Mouse (Mus musculus) limb, embryonic 11.5 days (tissue): ENCODE results near the gene Bcl2l12. TPM values are rescaled to one million over a fixed set of nuclear protein-coding genes. Genes with fewer than 3 reads are reported as not detected.

ENCODE experiments used
- ATAC-seq: fragments of 200-750 bp; cut with Nextera tagmentation; 2 replicates; pipeline ENCODE4 v1.8.0; 2017; ENCODE audit warnings: low read depth; ENCODE audit not compliant: insufficient number of reproducible peaks, low FRiP score, low TSS enrichment
- DNase-seq: peaks from one replicate; pipeline ENCODE4 v3.0.0-alpha.2; 2015; ENCODE audit warnings: low spot score
- H3K27ac ChIP-seq: fragments of 300-500 bp; sonication (generic); replicated peaks from 2 replicates; pipeline ENCODE4 v1.5.1; 2014; ENCODE audit warnings: low read depth, mild to moderate bottlenecking, low read length
- H3K27me3 ChIP-seq: fragments of 300-500 bp; sonication (generic); 2 replicates; pipeline ENCODE4 v1.6.1; 2014; ENCODE audit warnings: mild to moderate bottlenecking, low read length, mixed read lengths; ENCODE audit not compliant: control insufficient read depth, insufficient read depth
- H3K36me3 ChIP-seq: fragments of 300-500 bp; sonication (generic); 2 replicates; pipeline ENCODE4 v1.6.1; 2014; ENCODE audit warnings: mild to moderate bottlenecking, low read length, moderate library complexity, mixed read lengths; ENCODE audit not compliant: control insufficient read depth, insufficient read depth
- H3K4me1 ChIP-seq: fragments of 300-500 bp; sonication (generic); 2 replicates; pipeline ENCODE4 v1.6.1; 2014; ENCODE audit warnings: low read length, mixed read lengths; ENCODE audit not compliant: control insufficient read depth, insufficient read depth
- H3K4me2 ChIP-seq: fragments of 300-500 bp; sonication (generic); 2 replicates; pipeline ENCODE4 v1.6.1; 2014; ENCODE audit warnings: low read depth, mild to moderate bottlenecking, moderate library complexity; ENCODE audit not compliant: severe bottlenecking
- H3K4me3 ChIP-seq: fragments of 300-500 bp; sonication (generic); 2 replicates; pipeline ENCODE4 v1.5.1; 2014; ENCODE audit warnings: low read depth, low read length
- H3K9ac ChIP-seq: fragments of 300-500 bp; sonication (generic); 2 replicates; pipeline ENCODE4 v1.6.1; 2014; ENCODE audit warnings: mild to moderate bottlenecking, low read length
- H3K9me3 ChIP-seq: fragments of 300-500 bp; sonication (generic); 2 replicates; pipeline ENCODE4 v1.6.1; 2016; ENCODE audit warnings: low read length; ENCODE audit not compliant: control insufficient read depth
- WGBS: fragments of 180-500 bp; shearing (Covaris S2); extraction: QIAGEN DNeasy Blood & Tissue Kit; methylation state at CpG from one replicate; pipeline ENCODE4 v1.1.7; 2014; 5-methylcytosine and 5-hydroxymethylcytosine counted together
- polyA plus RNA-seq: library from polyadenylated mRNA; unstranded; fragments of >200 nt; fragmentation: Nextera tagmentation; extraction: Ambion mirVana; gene quantifications from 2 replicates; pipeline ENCODE4 v1.2.1, GENCODE M21; 2014

Bcl2l12 gene
- polyA plus RNA-seq, 1 experiment from 2014 or later: 91.9 TPM

GRCm38 (mm10) chr7:44966638-44967037 lies 31.9 kb downstream of the Bcl2l12 start:
- Histone ChIP-seq H3K36me3 (no peaks in the 10 kb centered on the region; the same call in 1 of the 2 replicates), H3K27ac (no peak overlapping the region), H3K27me3 (no peaks in the 10 kb centered on the region), H3K4me2 (no peak overlapping the region), H3K4me1 (peaks cover 5% of the 10 kb centered on the region), H3K9ac (no peak overlapping the region), H3K9me3 (no peaks in the 10 kb centered on the region), H3K4me3 (no peak overlapping the region)
- ATAC-seq: no peak
- 76% methylated on average over 15 of the region's 15 CpGs for WGBS
- no peak for DNase-seq

- H3K27ac ChIP-seq: no peak overlapping the region
- no peak overlapping the region for H3K9ac ChIP-seq
- H3K4me3 ChIP-seq: no peak overlapping the region
- no peaks in the 10 kb centered on the region for H3K9me3 ChIP-seq
- DNase-seq: no peak
- H3K4me1 ChIP-seq: peaks cover 2% of the 10 kb centered on the region
- no peaks in the 10 kb centered on the region; the same call in 1 of the 2 replicates for H3K36me3 ChIP-seq
- no peaks in the 10 kb centered on the region for H3K27me3 ChIP-seq
- no peak overlapping the region for H3K4me2 ChIP-seq
- 78% methylated on average over 7 of the region's 7 CpGs for WGBS
- ATAC-seq: no peak
Observed at GRCm38 (mm10) chr7:44965975-44966374, 32.5 kb downstream of the Bcl2l12 start.

- DNase-seq (no peak), ATAC-seq (no peak)
- Histone ChIP-seq H3K9me3 (no peaks in the 10 kb centered on the region), H3K27ac (no peak overlapping the region), H3K9ac (no peak overlapping the region), H3K4me3 (no peak overlapping the region), H3K4me1 (no peaks in the 10 kb centered on the region), H3K36me3 (no peaks in the 10 kb centered on the region; the same call in 1 of the 2 replicates), H3K27me3 (no peaks in the 10 kb centered on the region), H3K4me2 (no peak overlapping the region)
- 94% methylated on average over 13 of the region's 13 CpGs for WGBS
Observed at GRCm38 (mm10) chr7:44964990-44965389, 33.5 kb downstream of the Bcl2l12 start.

DNA sequence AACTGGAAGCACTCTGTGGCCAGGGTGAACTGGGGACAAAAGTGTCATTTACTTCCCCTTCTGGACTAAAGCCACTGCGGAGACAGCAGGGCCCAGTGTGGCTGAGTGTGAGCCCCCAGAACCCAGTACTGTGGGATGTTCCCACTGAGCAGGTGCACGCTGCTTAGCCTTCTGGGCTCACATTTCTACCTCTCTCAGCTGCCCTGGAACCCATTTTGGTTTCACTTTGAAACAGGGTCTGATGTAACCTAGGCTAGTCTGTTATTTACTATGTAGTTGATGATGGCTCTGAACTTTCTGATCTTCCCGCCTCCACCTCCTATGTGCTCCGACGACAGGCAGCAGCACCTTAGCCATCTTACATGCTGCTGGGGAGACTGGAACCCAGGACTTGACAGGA lies 35.7 kb downstream of the Bcl2l12 start:
- no peaks in the 10 kb centered on the region for H3K9me3 ChIP-seq
- no peak for ATAC-seq
- no peak overlapping the region for H3K4me3 ChIP-seq

DNA sequence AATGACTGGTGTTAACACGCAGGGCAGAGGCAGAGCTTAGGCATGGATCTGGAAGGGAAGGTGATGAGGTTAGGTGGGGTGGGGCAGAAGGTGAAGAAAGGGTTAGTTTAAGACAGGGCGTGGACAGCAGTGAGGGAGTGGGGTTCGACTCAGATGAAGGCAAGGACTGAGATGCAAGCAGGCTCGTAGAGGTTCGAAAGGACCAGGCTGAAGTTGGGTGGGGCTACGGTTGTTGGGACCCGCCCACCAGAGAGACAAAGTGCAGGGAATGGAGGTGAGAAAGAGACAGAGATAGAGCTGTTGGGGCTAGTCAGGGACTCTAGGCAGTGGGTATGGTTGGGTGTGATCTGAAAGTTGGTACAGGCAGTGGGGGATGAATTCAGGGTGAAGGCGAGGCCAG lies 36.2 kb downstream of the Bcl2l12 start:
- Histone ChIP-seq H3K27ac (no peak overlapping the region), H3K4me3 (no peak overlapping the region), H3K4me2 (no peak overlapping the region), H3K4me1 (no peaks in the 10 kb centered on the region), H3K36me3 (no peaks in the 10 kb centered on the region; the same call in 1 of the 2 replicates), H3K9me3 (no peaks in the 10 kb centered on the region), H3K27me3 (no peaks in the 10 kb centered on the region), H3K9ac (no peak overlapping the region)
- WGBS: 69% methylated on average over 8 of the region's 8 CpGs
- DNase-seq (no peak), ATAC-seq (no peak)

More for the DNA sequence above, 35.7 kb downstream of the Bcl2l12 start:
- no peaks in the 10 kb centered on the region for H3K27me3 ChIP-seq
- 90% methylated on average over 5 of the region's 5 CpGs for WGBS
- no peaks in the 10 kb centered on the region for H3K4me1 ChIP-seq
- H3K36me3 ChIP-seq: no peaks in the 10 kb centered on the region; the same call in 1 of the 2 replicates
- no peak overlapping the region for H3K4me2 ChIP-seq
- no peak overlapping the region for H3K9ac ChIP-seq
- no peak for DNase-seq
- H3K27ac ChIP-seq: no peak overlapping the region

DNA sequence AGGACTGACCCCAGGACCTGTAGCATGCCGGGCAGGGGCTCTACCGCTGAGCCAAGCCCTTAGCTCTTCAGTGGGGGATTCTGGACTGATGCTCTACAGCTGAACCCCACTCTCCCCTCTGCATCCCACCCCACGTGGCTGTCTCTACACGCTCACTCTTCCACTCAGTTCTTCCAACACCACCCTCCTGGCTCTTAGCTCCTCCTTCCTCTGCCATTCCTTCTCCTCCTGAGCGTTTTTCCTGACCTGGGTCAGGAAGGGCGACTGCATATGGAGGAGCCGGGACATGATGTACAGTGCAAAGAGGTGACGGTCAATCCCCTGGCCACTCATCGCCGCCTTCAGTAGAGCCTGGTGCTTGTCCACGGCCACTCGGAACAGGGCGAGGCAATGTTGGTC lies 38.0 kb downstream of the Bcl2l12 start:
- Histone ChIP-seq H3K4me2 (no peak overlapping the region), H3K9ac (no peak overlapping the region), H3K4me1 (no peaks in the 10 kb centered on the region), H3K4me3 (no peak overlapping the region), H3K36me3 (no peaks in the 10 kb centered on the region; the same call in 1 of the 2 replicates), H3K27me3 (no peaks in the 10 kb centered on the region), H3K9me3 (no peaks in the 10 kb centered on the region), H3K27ac (no peak overlapping the region)
- ATAC-seq (no peak), DNase-seq (no peak)
- WGBS: 87% methylated on average over 13 of the region's 13 CpGs

GRCm38 (mm10) chr7:44959874-44960511 lies 38.5 kb downstream of the Bcl2l12 start:
- no peaks in the 10 kb centered on the region; the same call in 1 of the 2 replicates for H3K36me3 ChIP-seq
- ATAC-seq: no peak
- H3K9ac ChIP-seq: no peak overlapping the region
- H3K4me1 ChIP-seq: no peaks in the 10 kb centered on the region
- no peak overlapping the region for H3K4me2 ChIP-seq
- no peak overlapping the region for H3K27ac ChIP-seq
- no peaks in the 10 kb centered on the region for H3K9me3 ChIP-seq
- 84% methylated on average over 10 of the region's 10 CpGs for WGBS
- no peak overlapping the region for H3K4me3 ChIP-seq
- no peak for DNase-seq
- no peaks in the 10 kb centered on the region for H3K27me3 ChIP-seq

- no peaks in the 10 kb centered on the region; the same call in 1 of the 2 replicates for H3K36me3 ChIP-seq
Observed at GRCm38 (mm10) chr7:44959281-44959680, 39.2 kb downstream of the Bcl2l12 start.

DNA sequence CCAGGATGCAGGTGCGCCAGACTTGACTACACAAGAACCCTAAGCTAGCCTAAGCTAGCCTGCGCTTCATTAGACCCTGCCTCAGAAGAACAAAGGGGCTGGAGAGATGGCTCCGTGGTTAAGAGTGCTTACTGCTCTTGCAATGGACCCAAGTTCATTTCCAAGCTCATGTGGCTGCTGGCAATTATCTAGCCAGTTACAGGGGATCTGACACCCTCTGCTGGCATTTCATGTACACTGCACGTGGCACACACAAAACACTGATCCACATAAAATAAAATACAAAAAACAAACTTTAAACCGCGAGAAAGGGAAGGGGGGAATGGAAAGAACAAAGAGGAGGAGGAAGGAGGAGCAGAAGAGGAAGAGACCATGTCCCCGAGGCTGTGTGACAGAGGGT lies 40.3 kb downstream of the Bcl2l12 start:
- Histone ChIP-seq H3K9ac (no peak overlapping the region), H3K4me1 (no peaks in the 10 kb centered on the region), H3K9me3 (no peaks in the 10 kb centered on the region), H3K27me3 (no peaks in the 10 kb centered on the region), H3K27ac (no peak overlapping the region), H3K4me3 (no peak overlapping the region), H3K4me2 (no peak overlapping the region), H3K36me3 (no peaks in the 10 kb centered on the region; the same call in 1 of the 2 replicates)
- no peak for ATAC-seq
- peak; percentile 52 for DNase-seq
- 58% methylated on average over 7 of the region's 7 CpGs for WGBS

More at GRCm38 (mm10) chr7:44959281-44959680, 39.2 kb downstream of the Bcl2l12 start:
- Histone ChIP-seq H3K4me2 (no peak overlapping the region), H3K4me1 (no peaks in the 10 kb centered on the region), H3K9ac (no peak overlapping the region), H3K9me3 (no peaks in the 10 kb centered on the region), H3K27ac (no peak overlapping the region), H3K27me3 (no peaks in the 10 kb centered on the region), H3K4me3 (no peak overlapping the region)
- WGBS: 83% methylated on average over 8 of the region's 8 CpGs
- DNase-seq (no peak), ATAC-seq (no peak)
